Mouse (Mus musculus) thymus, adult 2 months (tissue): ENCODE data around the gene Plvap.

Source experiments
- CTCF ChIP-seq: fragments of 200-500 bp; IDR thresholded peaks from 2 replicates; pipeline ENCODE4 v1.5.1; 2012; ENCODE audit warnings: mild to moderate bottlenecking, control low read depth, low read length, moderate library complexity, borderline replicate concordance; ENCODE audit not compliant: control insufficient read depth, poor library complexity, insufficient read depth; ENCODE audit errors: extremely low read depth
- POLR2A ChIP-seq: fragments of 200-500 bp; IDR thresholded peaks from 2 replicates; pipeline ENCODE4 v1.6.1; 2012; ENCODE audit warnings: mild to moderate bottlenecking, low read length, control low read depth, moderate library complexity; ENCODE audit not compliant: control insufficient read depth, poor library complexity, insufficient read depth; ENCODE audit errors: extremely low read depth

DNA sequence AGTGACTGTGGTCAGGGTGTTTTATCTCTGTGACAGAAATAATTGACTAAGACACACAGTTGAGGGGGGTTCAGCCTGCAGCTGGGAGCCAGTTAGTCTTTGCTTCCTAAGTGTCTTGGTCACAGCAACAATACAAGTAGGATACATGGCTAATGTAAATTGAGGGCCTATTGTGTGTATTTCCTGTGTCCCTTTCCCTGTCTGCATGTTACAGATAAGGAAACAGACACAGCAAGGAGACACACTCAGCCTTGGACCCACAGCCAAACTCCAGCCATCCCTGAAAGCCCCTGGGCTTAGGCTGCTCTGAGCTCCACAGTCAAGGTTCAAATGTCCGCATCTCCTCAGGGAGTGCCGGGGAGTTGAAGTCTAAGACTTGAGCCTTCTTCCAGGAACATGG lies 43.1 kb upstream of the Plvap start:
- no peak for TF ChIP-seq CTCF
- no peak for TF ChIP-seq POLR2A
